Mouse (Mus musculus): ENCODE measurements around the gene Pfkp.

The Pfkp gene

GRCm38 (mm10) chr13:6636520-6636919 is 12.1 kb downstream of the Pfkp start:
- no peak for DNase-seq

- no peak for DNase-seq
These were observed 13.2 kb downstream of the Pfkp start for GRCm38 (mm10) chr13:6635138-6636076.

- DNase-seq = no peak
These were observed 14.5 kb downstream of the Pfkp start for GRCm38 (mm10) chr13:6634063-6634462.

- no peak for DNase-seq
These were observed 15.1 kb downstream of the Pfkp start for GRCm38 (mm10) chr13:6633524-6633923.

- no peak for DNase-seq
These were observed 15.6 kb downstream of the Pfkp start for GRCm38 (mm10) chr13:6632935-6633334.

GRCm38 (mm10) chr13:6632513-6632912 is 16.1 kb downstream of the Pfkp start:
- DNase-seq = no peak

- DNase-seq = peak; percentile 26 to 39
These were observed 16.6 kb downstream of the Pfkp start for GRCm38 (mm10) chr13:6631772-6632510.

GRCm38 (mm10) chr13:6630660-6631059 is 17.9 kb downstream of the Pfkp start:
- peak in 1 of 2 experiments; percentile 40 for DNase-seq

GRCm38 (mm10) chr13:6629927-6630326 is 18.6 kb downstream of the Pfkp start:
- DNase-seq = no peak

- no peak for DNase-seq
These were observed 19.4 kb downstream of the Pfkp start for GRCm38 (mm10) chr13:6628998-6629764.

- DNase-seq = no peak
These were observed 20.3 kb downstream of the Pfkp start for GRCm38 (mm10) chr13:6628261-6628660.

GRCm38 (mm10) chr13:6627352-6627751 is 21.2 kb downstream of the Pfkp start:
- DNase-seq = no peak

GRCm38 (mm10) chr13:6626508-6627114 is 22.0 kb downstream of the Pfkp start:
- DNase-seq = no peak

- DNase-seq = no peak
These were observed 22.6 kb downstream of the Pfkp start for GRCm38 (mm10) chr13:6625942-6626341.

GRCm38 (mm10) chr13:6624604-6625003 is 24.0 kb downstream of the Pfkp start:
- DNase-seq = no peak

GRCm38 (mm10) chr13:6624121-6624520 is 24.5 kb downstream of the Pfkp start:
- DNase-seq = no peak

- no peak for DNase-seq
These were observed 26.7 kb downstream of the Pfkp start for GRCm38 (mm10) chr13:6621831-6622230.

- no peak for DNase-seq
These were observed 28.3 kb downstream of the Pfkp start for GRCm38 (mm10) chr13:6620250-6620649.

GRCm38 (mm10) chr13:6618711-6619110 is 29.9 kb downstream of the Pfkp start:
- DNase-seq = no peak

GRCm38 (mm10) chr13:6613690-6614445 is 34.7 kb downstream of the Pfkp start:
- DNase-seq = no peak

- DNase-seq = no peak
These were observed 45.7 kb downstream of the Pfkp start for GRCm38 (mm10) chr13:6602786-6603409.

Measured in cerebellum, postnatal 36 days (tissue).